Mouse (Mus musculus): Measurements from ENCODE around the gene Mtfr2. TPM values are rescaled to one million over a fixed set of nuclear protein-coding genes. Genes with fewer than 3 reads are reported as not detected.

Mtfr2 gene
- total RNA-seq (2015) = 69.6 and 74.0 TPM in 2 replicates
- total RNA-seq (2017) = 11.6 and 17.1 TPM in 2 replicates

DNA sequence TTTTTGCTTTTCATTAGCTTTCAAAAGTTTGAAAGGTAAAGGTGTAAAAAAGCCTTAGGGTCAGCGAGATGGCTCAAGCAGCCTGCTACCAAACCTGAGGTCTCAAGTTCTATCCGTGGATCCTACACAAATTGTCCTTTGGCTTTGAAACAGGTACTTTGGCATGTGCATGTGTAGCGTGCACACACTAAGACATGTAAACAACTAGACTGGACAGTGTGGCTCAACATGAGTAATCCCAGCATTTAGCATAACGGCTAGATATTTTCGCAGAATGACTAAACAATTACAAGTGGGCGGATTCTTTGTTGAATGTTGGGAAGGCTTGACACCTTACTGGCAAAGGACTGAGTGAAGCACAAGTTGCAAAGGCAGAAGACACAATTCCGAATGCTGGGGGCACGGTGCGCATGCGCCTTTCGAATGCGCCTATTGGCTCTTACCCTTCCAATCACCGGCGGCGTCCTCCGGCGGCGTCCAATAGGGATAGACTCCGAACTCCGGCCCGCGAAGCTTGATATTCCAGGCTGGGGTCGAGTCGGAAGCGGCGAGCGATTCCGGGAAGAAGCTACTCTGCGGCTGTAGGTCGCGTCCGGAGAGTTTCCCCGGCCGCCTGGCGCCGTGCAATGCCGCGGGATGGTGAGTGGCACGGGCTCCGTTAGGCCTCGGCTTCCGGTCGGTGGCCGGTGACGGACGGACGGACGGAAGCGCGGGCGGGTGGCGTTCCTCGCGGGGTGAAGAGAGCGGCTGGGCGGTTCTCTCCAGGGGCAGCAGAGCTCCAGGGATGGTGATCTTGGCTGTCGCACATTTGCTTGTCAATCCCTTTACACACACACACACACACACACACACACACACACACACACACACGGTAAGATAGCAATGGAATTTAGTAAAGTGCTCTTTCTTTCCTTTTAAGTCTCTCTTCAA is at the start of gene Mtfr2:
TSS of gene Mtfr2 (plus strand) at position 486 of the 930 bp plus-strand sequence.
- peak; percentile 79 for ATAC-seq (replicated peaks; ENCODE audit: poor library complexity)

DNA sequence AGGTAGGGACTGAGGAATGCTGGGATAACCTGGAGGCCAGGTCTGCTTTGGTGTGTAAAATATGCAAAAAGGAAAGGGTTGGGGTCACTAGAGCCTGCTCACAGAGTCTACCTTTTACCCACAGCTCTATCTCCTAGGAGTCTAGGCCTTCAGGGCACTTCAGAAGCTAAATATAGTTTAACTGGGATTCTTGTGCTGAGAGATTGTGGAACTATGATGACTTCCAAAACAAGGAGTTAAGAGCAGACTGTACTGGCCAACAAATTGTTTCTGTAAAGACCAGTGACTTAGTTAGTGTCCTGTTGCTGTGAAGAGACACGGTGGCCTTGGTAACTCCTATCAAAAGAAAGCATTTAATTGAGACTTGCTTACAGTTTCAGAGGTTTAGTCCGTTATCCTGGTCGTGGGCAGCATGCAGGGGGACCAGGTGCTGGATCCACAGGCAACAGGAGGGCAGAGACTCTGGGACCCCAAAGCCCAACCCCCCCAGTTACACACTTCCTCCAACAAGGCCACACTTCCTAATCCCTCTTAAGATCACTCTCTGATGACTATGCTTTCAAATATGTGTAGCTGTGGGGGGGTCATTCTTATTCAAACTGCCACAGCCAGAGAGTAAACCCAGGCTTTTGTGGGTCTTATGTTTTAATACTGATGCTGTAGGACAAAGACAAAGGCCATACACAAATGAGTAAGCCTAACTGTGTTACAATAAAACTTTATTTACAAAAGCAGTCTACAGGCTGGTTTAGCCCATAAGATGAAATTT is 49.2 kb upstream of the Mtfr2 start:
- ATAC-seq (replicated peaks; ENCODE audit: poor library complexity) = no peak

DNA sequence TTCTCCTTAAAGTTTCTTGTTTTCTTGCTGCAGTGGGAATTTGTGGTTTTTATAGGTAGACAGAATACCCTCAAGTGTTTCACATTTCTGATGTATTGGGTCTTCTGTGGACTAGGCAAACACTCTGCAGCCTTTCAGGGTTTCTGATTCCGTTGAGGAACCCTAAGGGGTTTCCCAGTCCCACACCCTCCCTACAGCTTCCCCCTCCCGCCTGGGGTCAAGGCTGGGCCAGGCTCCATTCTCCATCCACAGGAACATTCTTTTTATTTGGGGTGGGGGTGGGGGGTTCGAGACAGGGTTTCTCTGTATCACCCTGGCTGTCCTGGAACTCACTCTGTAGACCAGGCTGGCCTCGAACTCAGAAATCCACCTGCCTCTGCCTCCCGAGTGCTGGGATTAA is 48.5 kb upstream of the Mtfr2 start:
- no peak for ATAC-seq (replicated peaks; ENCODE audit: poor library complexity)

DNA sequence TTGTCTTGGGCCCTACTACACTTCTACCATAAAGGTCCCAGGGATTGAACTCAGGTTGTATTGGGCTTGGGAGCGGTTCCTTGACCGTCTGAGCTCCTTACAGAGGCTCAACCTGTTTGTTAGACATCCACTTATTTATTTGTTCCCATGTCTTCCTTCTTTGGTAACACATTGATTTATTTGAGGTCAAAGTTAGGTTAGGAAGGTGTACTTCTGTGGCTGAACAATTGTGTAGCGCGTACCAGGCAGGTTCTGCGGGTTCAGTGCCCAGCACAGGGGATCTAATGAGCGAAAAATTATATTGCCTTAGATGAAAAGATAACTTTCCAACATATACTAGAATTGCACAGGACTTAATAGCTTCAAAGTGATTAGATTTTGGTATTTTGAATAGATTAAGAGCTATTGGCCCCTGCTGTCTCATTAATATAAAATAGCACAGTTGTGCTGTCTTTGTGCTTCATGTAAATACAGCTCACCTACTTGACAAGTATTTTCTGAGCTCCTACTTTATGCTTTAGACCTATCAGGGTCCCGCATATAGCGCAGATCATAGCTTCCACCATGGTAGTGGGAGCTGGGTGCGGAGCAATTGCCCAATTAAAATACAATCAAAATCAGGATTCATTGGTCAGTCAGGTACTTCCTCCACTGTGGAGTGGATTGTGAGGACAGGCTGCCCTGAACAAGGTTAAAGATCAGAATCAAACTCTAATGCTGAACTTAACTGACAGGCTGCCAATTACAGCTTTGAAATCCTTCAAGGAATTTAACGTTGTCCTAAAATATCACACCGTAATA is 36.4 kb upstream of the Mtfr2 start:
- no peak for ATAC-seq (replicated peaks; ENCODE audit: poor library complexity)

DNA sequence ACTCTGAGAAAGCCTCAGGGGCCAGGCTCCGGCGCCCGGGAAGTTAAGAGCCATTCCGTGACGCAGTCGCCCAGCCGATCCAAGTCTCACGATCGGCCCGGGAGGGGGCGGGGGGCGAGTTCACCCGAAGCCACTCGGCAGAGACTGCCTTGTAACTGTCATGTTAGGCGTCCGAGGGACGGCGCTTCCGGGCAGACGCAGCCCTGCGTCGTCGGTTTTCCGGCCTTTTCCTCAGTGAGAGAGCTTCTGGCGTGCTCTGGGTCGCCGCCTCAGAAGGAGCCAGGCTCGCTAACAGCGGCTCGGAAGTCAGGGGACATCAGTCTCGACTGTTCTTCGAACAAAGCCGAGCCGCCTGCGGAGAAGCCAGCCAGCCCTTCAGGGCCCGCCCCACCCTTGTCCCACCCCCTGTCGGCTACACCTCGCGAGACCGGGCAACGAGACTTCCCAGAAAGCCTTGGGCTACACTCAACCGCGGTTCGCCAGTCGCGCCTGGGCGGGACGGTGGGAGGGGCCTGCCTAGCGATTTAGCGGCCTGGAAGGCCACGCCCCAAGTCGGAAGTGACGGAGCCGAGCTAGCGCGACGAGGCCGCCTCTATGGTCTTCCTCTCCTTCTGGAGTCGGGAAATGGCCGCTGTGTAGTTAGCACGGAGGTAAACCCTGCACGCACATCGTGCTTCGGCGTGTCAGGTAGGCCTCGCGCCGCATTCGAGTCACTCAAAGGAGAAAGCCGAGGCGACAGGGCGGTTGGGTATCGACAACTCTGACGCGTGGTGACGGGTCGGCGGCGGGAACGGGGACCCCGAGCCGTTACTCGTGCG is 35.4 kb upstream of the Mtfr2 start, which contains the start of gene Bclaf1:
TSS of gene Bclaf1 (plus strand) at position 552 of the 818 bp plus-strand sequence.
- peak; percentile 77 for ATAC-seq (replicated peaks; ENCODE audit: poor library complexity)

DNA sequence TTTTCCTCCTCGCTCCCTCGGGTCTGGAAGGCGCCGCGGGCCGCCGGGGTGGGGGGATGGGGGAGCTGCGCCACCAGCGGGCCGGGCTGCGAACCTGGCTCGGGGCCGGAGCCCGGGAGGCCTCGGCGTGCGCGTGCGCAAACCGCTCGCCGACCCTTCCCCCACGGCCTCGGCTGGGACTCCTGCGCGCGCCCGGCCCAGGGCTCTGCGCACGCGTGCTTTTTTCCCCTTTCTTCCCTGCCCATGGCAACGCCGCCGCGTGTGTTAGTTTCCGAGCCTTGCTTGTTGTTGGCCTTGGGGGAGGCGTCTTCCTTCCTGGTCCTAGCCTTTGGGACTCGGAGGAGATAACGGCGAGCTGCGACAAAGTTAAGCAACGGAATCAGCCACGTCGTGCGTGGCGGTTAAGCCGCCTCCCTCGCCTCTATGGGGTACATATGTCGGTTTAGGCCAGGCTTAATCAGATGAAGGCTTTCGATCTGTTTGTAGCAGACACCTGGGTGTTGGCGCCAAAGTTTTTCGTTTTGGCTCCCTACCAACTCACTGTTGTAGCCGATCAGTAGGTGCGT is 34.8 kb upstream of the Mtfr2 start:
- peak; percentile 59 for ATAC-seq (replicated peaks; ENCODE audit: poor library complexity)

DNA sequence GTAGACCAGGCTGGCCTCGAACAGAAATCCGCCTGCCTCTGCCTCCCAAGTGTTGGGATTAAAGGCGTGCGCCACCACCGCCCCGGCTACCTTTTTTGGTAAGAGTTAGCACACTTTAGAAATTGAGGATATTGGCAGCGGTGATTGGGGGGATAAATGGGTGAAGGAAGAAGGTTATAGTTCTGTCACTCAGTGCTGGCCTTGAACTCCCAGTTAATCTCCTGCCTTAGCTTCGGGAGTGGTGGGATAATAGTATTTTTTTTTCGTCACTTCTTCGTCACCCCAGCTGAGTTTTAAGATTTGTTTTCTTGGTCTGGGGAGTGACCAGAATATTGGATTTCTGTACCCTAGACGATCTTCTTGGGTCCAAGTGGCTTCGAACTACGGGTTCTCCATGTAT is 34.1 kb upstream of the Mtfr2 start:
- ATAC-seq (replicated peaks; ENCODE audit: poor library complexity) = no peak

DNA sequence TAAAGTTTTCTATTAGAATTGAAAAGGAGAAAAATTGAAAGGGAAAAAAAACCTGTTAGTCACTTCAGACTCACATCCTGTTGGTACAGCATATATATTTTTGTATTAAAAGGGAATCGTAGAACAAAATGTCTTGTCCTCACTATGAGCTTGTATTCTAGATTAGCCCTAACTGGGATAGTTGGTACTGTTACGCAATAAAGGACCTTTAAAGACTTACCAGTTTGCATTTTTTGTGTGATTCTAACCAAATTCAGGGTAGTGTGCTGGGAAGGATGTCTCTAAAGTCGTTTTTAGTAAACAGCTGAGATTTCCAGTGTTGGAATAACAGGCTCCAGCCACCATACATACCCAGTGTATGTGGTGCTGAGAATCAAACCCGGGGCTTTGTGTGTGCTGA is 33.6 kb upstream of the Mtfr2 start:
- ATAC-seq (replicated peaks; ENCODE audit: poor library complexity) = no peak

DNA sequence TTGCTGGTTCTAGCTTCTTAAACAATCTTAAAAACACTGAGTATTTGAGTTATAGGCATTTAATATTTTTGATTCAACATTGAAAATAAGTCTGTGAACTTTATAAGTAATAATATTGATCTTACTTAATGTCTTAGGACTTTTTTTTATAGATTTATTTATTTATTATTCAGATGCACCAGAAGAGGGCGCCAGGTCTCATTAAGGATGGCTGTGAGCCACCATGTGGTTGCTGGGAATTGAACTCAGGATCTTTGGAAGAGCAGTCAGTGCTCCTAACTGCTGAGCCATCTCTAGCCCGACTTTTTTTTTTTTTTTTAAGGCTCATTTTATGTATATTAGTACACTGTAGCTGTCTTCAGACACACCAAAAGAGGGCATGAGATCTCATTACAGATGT is 32.8 kb upstream of the Mtfr2 start:
- ATAC-seq (replicated peaks; ENCODE audit: poor library complexity) = no peak

DNA sequence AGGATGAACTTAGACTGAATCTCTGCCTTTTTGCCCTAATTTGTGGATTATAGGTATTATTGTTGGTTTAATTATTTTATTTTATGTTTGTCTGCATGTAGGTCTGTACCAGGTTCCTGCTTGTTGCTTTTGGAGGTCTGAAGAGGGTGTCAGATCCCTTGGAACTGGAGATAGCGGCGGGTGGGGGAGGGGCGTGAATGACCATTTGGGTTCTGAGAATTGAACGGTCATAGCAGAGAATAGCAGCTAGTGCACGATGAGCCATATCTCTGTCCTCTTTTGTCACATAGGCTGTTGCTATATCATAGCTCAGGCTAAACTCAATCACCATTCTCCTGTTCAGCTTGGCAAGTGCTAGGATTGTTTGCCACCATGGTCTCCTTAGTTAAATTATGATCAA is 30.1 kb upstream of the Mtfr2 start:
- no peak for ATAC-seq (replicated peaks; ENCODE audit: poor library complexity)

DNA sequence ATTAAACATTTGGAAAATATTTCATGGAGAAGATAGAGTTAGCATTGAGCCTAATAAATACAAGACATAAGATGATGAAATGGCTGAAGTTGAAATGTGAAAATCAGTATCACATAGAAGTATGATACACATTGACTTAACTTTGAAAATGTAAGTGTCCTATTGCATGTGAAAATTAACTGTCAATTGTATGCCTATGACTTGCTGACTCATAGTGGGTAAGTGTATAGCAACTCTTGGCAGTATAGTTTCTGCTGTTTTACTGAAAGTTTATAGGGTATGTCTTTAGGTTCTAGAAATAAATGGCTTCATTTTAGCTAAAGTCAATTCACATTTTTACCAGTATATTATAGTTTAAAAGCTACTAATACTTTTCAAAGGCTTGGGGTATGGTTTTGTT is 21.3 kb upstream of the Mtfr2 start:
- ATAC-seq (replicated peaks; ENCODE audit: poor library complexity) = no peak

DNA sequence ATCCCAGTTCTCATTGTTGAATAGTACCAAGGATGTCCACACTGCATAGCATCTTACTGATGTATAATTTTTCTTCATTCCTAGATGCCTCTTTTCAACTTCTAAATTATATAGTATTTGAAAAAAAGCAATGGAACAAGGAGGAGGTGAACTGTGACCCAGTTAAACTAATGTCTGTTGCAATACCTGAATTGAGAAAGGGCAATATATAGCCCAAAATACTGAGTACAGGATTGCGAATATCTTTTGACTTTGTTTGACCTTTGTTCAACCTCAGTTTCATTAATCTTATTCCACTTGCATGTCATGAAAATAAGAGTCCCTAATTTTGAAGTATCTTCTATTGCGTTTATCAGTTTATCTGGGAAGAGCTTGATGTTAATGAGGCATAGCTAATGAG is 16.3 kb upstream of the Mtfr2 start:
- ATAC-seq (replicated peaks; ENCODE audit: poor library complexity) = no peak

DNA sequence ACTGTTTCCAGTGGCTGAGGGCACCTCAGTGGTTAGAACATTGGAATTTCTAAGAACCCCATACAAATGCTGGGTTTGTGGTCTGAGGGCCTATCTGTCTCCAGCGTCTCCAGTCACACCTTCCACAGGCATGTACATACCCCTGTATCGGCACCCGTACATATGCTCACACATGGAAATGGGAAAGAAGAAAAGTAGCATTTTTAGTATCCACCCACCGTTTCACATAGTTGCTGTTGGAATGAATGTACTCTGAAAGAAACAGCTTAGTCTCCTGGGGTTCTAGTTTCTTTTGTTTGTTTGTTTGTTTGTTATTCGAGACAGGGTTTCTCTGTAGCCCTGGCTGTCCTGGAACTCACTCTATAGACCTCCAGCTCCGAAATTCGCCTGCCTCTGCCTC is 9.7 kb upstream of the Mtfr2 start:
- no peak for ATAC-seq (replicated peaks; ENCODE audit: poor library complexity)

DNA sequence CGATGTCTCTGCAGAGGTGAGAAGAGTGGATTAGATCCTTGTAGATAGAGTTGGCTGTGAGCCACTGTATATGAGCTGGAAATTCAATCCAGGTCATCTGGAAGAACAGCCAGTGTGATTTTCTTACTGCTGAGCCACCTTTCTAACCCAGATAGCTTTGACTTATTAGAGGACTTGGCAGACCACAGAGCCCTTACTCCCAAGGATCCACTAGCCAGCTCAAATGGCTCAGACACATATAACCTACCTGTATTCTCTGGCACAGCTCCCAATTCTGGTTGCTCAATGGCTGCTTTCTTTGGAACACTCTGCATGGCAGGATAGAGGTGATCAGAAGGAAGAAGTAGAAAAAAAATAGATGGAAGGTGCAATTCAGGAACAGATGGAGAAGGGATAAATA is 1.8 kb upstream of the Mtfr2 start:
- no peak for ATAC-seq (replicated peaks; ENCODE audit: poor library complexity)

DNA sequence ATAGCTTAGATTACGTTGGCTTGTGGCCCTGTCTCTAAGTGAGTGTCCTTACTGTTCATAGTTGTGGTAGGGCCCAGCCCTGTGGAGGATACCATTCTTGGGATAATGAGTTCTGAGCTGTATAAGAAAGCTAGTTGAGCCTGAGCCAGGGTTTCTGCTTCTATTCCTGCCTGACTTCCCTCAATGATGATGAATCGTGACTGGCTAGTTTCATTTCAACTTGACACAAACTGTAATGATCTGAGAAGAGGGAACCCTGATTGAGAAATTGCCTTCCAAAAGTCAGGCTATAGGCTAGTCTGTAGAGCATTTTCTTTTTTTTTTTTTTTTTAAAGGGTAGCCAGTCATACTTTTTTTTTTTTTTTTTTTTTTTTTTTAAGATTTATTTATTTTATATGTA is 1.3 kb downstream of the Mtfr2 start:
- peak; percentile 47 for ATAC-seq (replicated peaks; ENCODE audit: poor library complexity)

DNA sequence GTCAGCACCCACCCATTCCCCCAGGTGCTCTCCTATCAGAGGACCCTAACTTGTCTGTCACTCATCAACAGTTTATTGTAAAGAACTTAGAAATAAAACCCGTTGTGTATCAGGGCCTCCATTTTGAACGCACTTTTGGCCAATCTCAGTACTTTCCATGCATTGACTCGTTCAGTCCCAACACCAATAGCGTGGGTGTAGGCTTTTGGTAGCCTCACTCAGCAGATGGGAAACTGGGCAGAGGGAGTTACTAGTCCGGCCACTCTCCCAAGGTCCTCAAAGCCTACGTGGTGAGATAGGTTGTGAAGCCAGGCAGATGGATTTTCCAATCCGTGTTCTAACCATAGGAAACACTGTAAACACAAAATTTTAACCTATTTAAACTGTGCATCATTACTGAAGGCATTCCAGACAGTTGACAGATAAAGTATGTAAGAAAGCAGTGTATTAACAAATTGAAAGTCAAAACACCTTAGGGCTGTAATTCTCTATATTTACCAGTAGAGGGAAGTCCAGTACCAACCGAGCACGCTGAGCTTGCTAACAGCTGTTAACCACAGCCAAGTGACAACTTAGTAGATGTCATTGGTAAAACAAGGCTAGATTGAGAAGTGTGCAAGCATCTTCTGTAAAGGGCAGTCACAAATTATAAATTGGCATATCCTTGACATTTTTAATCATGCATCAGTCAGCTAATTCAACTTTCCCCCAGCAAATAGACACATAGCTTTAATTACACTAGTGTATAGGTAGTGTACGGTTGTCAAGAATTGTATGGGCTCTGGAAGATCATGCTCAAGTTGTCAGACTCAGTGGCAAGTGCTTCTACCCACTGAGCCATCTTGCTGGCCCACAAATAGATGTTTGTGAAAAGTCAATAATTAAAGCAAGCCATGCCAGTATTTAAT is 14.2 kb downstream of the Mtfr2 start:
- ATAC-seq (replicated peaks; ENCODE audit: poor library complexity) = peak; percentile 88

DNA sequence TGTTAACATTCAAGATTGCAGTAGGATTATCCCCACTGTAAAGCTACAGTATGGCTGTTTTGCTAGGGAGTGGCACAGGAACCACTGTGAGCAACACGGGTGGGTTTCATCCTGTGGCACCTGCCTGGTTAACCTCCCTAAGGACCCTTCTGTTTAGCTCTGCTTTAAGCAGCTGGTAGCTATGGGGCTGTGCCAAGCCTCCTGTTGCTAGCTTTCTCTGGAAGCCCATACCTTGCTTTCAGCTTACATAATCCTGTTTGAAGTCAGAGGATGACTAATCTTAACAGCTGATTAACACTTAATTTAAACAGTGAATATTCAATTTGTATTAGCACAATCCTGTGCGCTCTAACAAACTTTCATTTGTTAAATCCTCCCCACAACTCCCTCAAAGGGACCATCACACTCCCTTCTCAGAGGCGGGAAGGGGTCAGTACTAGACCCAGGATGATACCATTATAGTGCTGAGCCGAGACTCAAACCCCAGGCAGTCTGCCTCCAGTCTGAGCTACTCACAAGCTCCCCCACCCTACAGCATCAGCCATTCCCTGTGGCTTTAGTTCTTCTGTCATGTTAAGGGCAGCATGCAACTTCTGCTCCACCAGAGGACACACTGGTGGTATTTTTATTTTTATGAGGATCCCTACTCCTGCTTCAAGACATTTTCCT is 15.0 kb downstream of the Mtfr2 start:
- ATAC-seq (replicated peaks; ENCODE audit: poor library complexity) = no peak

DNA sequence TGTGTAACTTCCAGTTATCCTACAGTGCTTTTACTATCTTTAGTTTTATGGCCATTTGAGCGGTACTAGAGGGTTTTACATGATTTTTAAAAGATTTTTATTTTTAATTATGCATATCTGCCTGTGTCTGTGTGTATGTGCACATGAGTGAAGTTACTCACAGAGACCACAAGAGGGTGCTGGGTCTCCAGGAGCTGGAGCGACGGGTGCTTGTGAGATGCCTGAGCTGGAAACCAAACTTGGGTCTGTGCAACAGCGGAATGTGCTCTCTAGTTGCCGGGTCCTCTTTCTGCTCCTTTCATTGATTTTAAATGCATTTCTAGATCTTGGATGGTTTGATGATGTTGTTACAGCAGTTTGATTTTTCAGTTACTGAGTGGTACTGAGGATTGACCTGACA is 24.5 kb downstream of the Mtfr2 start:
- ATAC-seq (replicated peaks; ENCODE audit: poor library complexity) = no peak

All from megakaryocyte progenitor cell, adult 5-6 weeks (primary cell).